Mouse (Mus musculus): ENCODE data around the gene Nxt2. TPM values are rescaled to one million over a fixed set of nuclear protein-coding genes. Genes with fewer than 3 reads are reported as not detected.

The Nxt2 gene
- 22.8 and 23.1 TPM in 2 replicates for polyA plus RNA-seq (2012; rRNA removed)

DNA sequence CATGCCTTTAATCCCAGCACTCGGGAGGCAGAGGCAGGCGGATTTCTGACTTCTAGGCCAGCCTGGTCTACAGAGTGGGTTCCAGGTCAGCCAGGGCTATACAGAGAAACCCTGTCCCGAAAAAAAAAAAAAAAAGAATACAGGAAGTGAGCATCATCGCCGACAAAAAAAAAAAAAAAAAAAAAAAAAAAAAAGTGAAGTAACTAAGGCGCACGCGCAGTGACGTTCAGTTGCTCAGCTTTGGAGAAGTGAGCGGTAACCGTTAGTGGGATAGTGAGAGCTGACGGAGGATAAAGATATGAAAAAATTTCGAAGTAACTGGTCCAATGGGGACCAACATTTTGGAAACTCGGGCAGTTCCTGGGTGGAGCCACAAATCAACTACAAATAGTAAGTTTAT, at the start of gene Nxt2:
Nxt2 (plus strand) TSS at position 229 of the 400 bp plus-strand sequence.
- Histone ChIP-seq H3K27ac (ENCODE audit: insufficient read depth, low read length) (no peak within 1 kb of the TSS), H3K4me1 (ENCODE audit: control insufficient read depth, insufficient read depth, low read length) (no peaks in the 10 kb centered on the region), H3K4me3 (ENCODE audit: insufficient read depth, low read length) (peak within 1 kb of the TSS; percentile 96; the same call in 1 of the 2 replicates)
- TF ChIP-seq POLR2A (IDR thresholded peaks at IDR 0.05; ENCODE audit: extremely low read depth, insufficient read depth, low read length) (no peak), CTCF (IDR thresholded peaks at IDR 0.05; ENCODE audit: extremely low read depth, insufficient read depth, low read length) (no peak)

DNA sequence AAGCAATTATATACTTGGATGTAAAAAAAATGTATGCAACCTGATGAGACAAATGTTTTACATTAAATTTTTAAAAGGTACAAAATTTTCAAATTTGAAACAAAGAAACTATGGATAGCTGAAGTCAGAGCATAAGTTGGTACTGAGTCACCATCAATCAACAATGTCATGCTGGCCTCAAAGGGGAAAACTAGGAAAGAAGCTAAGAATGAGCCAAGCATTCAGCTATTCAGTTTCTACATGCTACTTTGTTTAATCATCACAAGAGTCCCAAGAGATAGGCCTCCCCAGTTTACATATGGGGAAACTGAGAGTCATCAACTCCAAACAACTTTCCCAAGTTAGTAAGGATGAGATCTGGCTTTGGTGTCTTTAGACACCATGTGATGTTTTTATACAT, 49.6 kb upstream of the Nxt2 start:
- no peaks in the 10 kb centered on the region for H3K4me1 ChIP-seq (ENCODE audit: control insufficient read depth, insufficient read depth, low read length)

DNA sequence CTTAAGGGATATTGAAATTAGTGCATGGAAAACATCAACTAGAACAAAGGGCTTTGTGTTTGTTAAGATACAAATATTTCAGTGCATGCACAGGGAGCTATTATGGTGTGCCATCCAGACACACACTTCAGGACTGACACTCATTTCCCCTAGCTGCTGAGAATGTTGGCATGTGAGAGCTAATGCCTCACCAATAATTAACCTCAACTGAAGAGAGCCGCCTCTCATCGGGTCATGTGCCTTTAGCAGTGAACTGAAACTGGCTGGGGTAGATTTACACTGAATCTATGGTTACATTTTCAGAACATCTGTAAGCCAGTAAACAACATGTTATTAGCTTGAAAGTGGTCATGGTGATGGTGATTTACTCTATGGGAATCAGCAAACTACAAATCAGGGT, 44.5 kb upstream of the Nxt2 start:
- H3K4me3 ChIP-seq (ENCODE audit: insufficient read depth, low read length), result no peak overlapping the region
- TF ChIP-seq POLR2A (IDR thresholded peaks at IDR 0.05; ENCODE audit: extremely low read depth, insufficient read depth, low read length), result no peak
- TF ChIP-seq CTCF (IDR thresholded peaks at IDR 0.05; ENCODE audit: extremely low read depth, insufficient read depth, low read length), result no peak
- H3K27ac ChIP-seq (ENCODE audit: insufficient read depth, low read length), result no peak overlapping the region
- H3K4me1 ChIP-seq (ENCODE audit: control insufficient read depth, insufficient read depth, low read length), result no peaks in the 10 kb centered on the region

More for the DNA sequence above, 49.6 kb upstream of the Nxt2 start:
- Histone ChIP-seq H3K4me3 (ENCODE audit: insufficient read depth, low read length) (no peak overlapping the region), H3K27ac (ENCODE audit: insufficient read depth, low read length) (no peak overlapping the region)
- TF ChIP-seq POLR2A (IDR thresholded peaks at IDR 0.05; ENCODE audit: extremely low read depth, insufficient read depth, low read length) (no peak), CTCF (IDR thresholded peaks at IDR 0.05; ENCODE audit: extremely low read depth, insufficient read depth, low read length) (no peak)

DNA sequence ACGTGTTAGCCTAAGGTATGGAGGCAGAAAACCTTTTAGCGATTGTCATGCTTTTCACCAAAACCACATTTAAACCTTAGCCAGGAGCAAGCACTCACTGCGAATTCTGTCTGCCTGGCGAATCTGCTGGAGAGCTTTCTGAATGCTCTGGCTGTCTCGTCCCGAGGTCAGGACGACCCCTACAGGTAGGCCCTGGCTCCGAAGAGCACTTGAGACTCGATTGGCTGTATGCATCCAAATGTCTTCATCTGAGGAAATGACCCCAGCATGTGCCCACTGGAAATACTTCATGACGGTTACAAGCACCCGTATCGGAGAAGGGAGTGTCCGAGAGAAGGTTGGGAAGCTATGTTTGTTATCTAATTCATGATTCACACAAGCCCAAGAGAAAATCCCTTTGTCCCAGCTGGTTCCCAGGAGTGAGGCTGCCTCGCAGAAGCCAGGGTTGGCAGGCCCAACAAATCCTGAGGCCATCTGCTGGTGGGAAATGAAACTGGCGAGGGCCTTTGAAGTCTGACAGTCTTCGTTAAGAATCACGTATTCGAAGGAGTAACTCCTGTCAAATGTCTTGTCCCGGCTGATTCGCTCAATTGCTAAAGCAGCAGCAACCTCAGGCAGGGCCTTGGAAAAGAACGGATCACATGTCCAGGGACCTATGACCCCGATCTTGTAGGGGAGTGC, 37.4 kb upstream of the Nxt2 start:
- Histone ChIP-seq H3K4me3 (ENCODE audit: insufficient read depth, low read length) (no peak overlapping the region), H3K27ac (ENCODE audit: insufficient read depth, low read length) (no peak overlapping the region), H3K4me1 (ENCODE audit: control insufficient read depth, insufficient read depth, low read length) (no peaks in the 10 kb centered on the region)
- peak; percentile 36; the same call in 1 of the 2 replicates for TF ChIP-seq CTCF (IDR thresholded peaks at IDR 0.05; ENCODE audit: extremely low read depth, insufficient read depth, low read length)
- TF ChIP-seq POLR2A (IDR thresholded peaks at IDR 0.05; ENCODE audit: extremely low read depth, insufficient read depth, low read length), result no peak

DNA sequence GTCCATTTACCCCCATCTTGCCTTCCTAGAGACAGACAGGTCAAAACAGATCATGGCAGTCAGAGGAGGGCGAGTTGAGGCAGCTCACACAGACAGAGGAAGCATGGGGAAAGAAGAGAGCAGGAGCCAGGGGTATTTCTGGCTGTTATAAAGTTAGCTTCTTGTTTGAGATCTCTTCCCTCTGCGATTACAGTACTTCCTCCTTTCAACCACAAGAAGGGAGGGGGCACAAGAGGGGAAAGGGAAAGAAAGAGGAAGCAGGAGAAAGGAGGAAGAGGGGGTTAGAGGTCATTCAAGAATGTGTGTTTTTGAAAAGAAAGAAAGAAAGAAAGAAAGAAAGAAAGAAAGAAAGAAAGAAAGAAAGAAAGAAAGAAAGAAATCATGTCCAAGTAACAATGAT, 36.2 kb upstream of the Nxt2 start:
- TF ChIP-seq CTCF (IDR thresholded peaks at IDR 0.05; ENCODE audit: extremely low read depth, insufficient read depth, low read length) (no peak), POLR2A (IDR thresholded peaks at IDR 0.05; ENCODE audit: extremely low read depth, insufficient read depth, low read length) (no peak)
- H3K27ac ChIP-seq (ENCODE audit: insufficient read depth, low read length), result no peak overlapping the region

DNA sequence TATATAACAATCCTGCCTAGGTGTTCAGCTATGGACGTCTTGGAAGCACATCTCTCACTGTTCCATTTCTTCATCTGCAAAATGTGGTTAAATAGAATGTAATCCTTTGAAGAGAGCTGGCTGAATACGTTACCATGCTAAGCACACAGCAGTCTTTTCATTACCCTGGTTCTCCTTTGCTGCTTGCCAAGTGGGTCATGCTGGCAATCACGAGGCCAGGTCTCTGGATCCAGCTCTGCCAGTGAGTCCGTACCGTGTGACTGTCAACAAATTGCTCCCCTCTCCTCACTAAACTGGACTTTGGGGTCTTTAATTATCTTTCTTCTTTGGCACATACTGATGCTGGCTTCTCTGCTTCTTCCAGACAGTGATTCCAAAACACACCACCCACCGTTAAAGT, 32.1 kb upstream of the Nxt2 start:
- TF ChIP-seq POLR2A (IDR thresholded peaks at IDR 0.05; ENCODE audit: extremely low read depth, insufficient read depth, low read length), result no peak
- no peak for TF ChIP-seq CTCF (IDR thresholded peaks at IDR 0.05; ENCODE audit: extremely low read depth, insufficient read depth, low read length)
- Histone ChIP-seq H3K27ac (ENCODE audit: insufficient read depth, low read length) (no peak overlapping the region), H3K4me3 (ENCODE audit: insufficient read depth, low read length) (no peak overlapping the region), H3K4me1 (ENCODE audit: control insufficient read depth, insufficient read depth, low read length) (no peaks in the 10 kb centered on the region)

More for the DNA sequence above, 36.2 kb upstream of the Nxt2 start:
- Histone ChIP-seq H3K4me1 (ENCODE audit: control insufficient read depth, insufficient read depth, low read length) (no peaks in the 10 kb centered on the region), H3K4me3 (ENCODE audit: insufficient read depth, low read length) (no peak overlapping the region)

DNA sequence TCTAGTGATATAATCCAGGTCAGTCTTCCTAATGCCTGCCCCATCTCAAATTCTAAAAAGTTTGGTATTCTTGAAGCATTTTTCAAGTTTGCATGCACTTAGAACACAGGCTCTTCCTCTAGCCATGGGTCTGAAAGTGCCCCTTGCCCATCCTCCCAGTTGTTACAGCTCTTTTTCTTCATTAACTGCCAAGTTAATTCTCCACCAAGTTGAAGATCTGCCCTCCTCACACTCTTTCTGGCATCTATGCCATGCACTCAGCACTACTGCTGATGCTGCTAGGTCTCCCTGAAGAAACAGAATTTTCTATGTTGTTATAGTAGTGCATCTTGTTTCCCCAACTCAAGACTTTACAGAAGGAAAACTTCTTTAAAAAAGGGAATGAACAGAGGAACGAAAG, 31.0 kb upstream of the Nxt2 start:
- H3K27ac ChIP-seq (ENCODE audit: insufficient read depth, low read length), result no peak overlapping the region
- no peak overlapping the region for H3K4me3 ChIP-seq (ENCODE audit: insufficient read depth, low read length)
- H3K4me1 ChIP-seq (ENCODE audit: control insufficient read depth, insufficient read depth, low read length), result no peaks in the 10 kb centered on the region
- TF ChIP-seq CTCF (IDR thresholded peaks at IDR 0.05; ENCODE audit: extremely low read depth, insufficient read depth, low read length) (no peak), POLR2A (IDR thresholded peaks at IDR 0.05; ENCODE audit: extremely low read depth, insufficient read depth, low read length) (no peak)

DNA sequence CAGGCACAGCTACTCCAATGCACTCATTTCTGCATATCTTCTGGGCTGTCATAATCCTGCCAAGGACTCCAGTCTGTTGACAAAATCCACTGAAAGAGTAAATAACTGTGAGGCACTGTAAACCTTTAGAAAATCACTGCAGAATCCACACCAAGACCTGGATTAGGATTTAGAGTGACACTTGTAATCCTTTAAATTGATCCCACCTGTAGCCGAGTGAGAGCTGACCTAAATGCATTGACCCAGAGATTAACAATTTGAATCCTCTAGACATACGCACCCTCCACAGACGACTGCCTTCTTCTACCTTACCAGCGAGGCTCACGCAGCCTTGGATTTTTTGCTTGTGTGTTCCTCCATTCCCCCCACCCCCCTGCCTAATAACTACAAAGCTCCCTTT, 29.7 kb upstream of the Nxt2 start, which contains the start of gene Gucy2f:
Gucy2f (minus strand) TSS at position 101 of the 400 bp plus-strand sequence.
- TF ChIP-seq CTCF (IDR thresholded peaks at IDR 0.05; ENCODE audit: extremely low read depth, insufficient read depth, low read length) (no peak), POLR2A (IDR thresholded peaks at IDR 0.05; ENCODE audit: extremely low read depth, insufficient read depth, low read length) (no peak)
- no peak within 1 kb of the TSS for H3K27ac ChIP-seq (ENCODE audit: insufficient read depth, low read length)
- no peaks in the 10 kb centered on the region for H3K4me1 ChIP-seq (ENCODE audit: control insufficient read depth, insufficient read depth, low read length)
- no peak within 1 kb of the TSS for H3K4me3 ChIP-seq (ENCODE audit: insufficient read depth, low read length)

DNA sequence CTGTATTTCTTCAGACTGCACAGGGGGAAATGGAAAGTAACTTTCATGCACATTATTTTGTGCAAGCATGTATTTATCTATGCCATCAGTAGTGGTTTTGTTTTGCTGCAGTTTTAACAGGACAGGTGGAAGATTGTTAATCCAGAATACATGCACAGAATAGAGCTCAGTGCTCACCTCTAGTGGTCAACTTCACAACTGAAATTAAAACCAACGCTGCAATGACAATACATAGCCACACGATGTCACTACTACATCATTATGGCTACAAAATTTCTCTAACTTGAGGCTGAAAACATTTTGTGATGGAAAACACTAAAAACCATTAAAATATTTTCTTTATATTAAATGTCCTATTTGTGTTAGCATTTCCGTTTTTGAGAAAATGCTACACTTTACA, 26.3 kb upstream of the Nxt2 start:
- Histone ChIP-seq H3K27ac (ENCODE audit: insufficient read depth, low read length) (no peak overlapping the region), H3K4me3 (ENCODE audit: insufficient read depth, low read length) (no peak overlapping the region), H3K4me1 (ENCODE audit: control insufficient read depth, insufficient read depth, low read length) (no peaks in the 10 kb centered on the region)
- TF ChIP-seq POLR2A (IDR thresholded peaks at IDR 0.05; ENCODE audit: extremely low read depth, insufficient read depth, low read length), result no peak
- TF ChIP-seq CTCF (IDR thresholded peaks at IDR 0.05; ENCODE audit: extremely low read depth, insufficient read depth, low read length), result peak; percentile 39; the same call in 1 of the 2 replicates

DNA sequence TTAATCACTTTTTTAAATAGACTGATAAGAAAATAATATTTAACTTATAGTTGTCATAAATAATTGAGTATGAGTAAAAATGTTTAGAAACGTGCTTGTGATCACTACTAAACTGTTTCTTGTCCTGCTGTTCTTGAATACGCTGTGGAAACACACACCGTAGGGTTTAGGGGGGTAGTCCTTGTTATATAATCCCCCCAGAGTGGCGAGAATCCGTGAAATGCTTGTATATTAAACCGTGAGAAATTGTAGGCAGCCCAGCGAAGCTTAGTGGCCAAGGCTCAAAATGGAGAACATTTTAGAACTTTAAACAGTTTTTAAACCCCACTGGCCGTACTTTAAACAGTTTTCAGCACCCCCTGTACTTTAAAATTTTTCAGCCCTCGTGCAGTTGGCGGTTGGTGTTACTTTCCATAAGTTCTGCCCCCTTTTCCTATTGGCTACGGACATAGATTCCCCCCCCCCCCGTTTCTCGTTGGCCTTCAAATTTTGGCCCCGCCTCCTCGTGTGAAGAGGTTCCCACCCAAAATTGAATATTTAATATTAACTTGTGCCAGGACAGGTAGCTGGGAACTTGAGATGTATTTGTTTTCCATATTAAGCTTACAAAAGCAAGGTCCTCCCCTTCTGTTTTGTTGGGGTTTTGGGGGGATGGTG, 956 bp downstream of the Nxt2 start:
- Histone ChIP-seq H3K4me3 (ENCODE audit: insufficient read depth, low read length) (peak overlapping the region; percentile 96), H3K27ac (ENCODE audit: insufficient read depth, low read length) (no peak overlapping the region), H3K4me1 (ENCODE audit: control insufficient read depth, insufficient read depth, low read length) (no peaks in the 10 kb centered on the region)
- TF ChIP-seq POLR2A (IDR thresholded peaks at IDR 0.05; ENCODE audit: extremely low read depth, insufficient read depth, low read length), result no peak
- no peak for TF ChIP-seq CTCF (IDR thresholded peaks at IDR 0.05; ENCODE audit: extremely low read depth, insufficient read depth, low read length)

All from cortical plate, adult 2 months (tissue).